Mouse (Mus musculus) thymus, adult 2 months (tissue): Measurements from ENCODE around the gene Cog5.

Experiments used
- CTCF ChIP-seq: fragments of 200-500 bp; IDR thresholded peaks from 2 replicates; pipeline ENCODE4 v1.5.1; 2012; ENCODE audit warnings: mild to moderate bottlenecking, control low read depth, low read length, moderate library complexity, borderline replicate concordance; ENCODE audit not compliant: control insufficient read depth, poor library complexity, insufficient read depth; ENCODE audit errors: extremely low read depth
- POLR2A ChIP-seq: fragments of 200-500 bp; IDR thresholded peaks from 2 replicates; pipeline ENCODE4 v1.6.1; 2012; ENCODE audit warnings: mild to moderate bottlenecking, low read length, control low read depth, moderate library complexity; ENCODE audit not compliant: control insufficient read depth, poor library complexity, insufficient read depth; ENCODE audit errors: extremely low read depth

DNA sequence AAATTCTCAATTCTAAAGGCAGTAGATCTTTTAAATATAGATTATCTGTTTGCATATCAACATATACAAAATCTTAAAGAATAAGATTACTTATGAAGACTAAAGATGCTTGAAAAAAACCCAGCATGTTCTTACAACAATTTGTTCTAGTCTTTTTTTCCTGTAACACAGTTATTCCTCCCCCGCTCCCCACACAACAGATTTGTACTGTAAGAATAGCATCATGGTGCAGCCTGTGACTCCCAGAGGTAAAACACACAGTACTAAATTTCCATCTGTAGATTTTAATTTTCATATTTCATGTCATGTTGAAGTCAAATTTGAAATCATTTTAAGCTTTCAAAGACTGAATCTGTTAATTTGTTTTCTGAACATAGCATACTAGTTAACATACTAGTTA, 75.5 kb downstream of the Cog5 start:
- no peak for TF ChIP-seq CTCF
- no peak for TF ChIP-seq POLR2A
